Mouse (Mus musculus) myocyte (in vitro differentiated cells): Measurements from ENCODE around the gene Sugp2. TPM values are rescaled to one million over a fixed set of nuclear protein-coding genes. Genes with fewer than 3 reads are reported as not detected.

ENCODE experiments used
- H3K27me3 ChIP-seq: one replicate; pipeline ENCODE4 v1.6.1; 2011; ENCODE audit not compliant: control insufficient read depth, insufficient read depth, insufficient read length
- H3K36me3 ChIP-seq: one replicate; pipeline ENCODE4 v1.6.1; 2011; ENCODE audit not compliant: control insufficient read depth, insufficient read depth
- H3K4me2 ChIP-seq: one replicate; pipeline ENCODE4 v1.6.1; 2011; ENCODE audit warnings: low read depth, control low read depth
- H3K4me3 ChIP-seq: one replicate; pipeline ENCODE4 v1.5.1; 2011; ENCODE audit warnings: mild to moderate bottlenecking, control low read depth, moderate library complexity
- H3K79me2 ChIP-seq: one replicate; pipeline ENCODE4 v1.6.1; 2011; ENCODE audit not compliant: control insufficient read depth, insufficient read depth
- H3ac ChIP-seq: one replicate; pipeline ENCODE4 v1.6.1; 2011; ENCODE audit not compliant: control insufficient read depth, insufficient read length
- CEBPB ChIP-seq: IDR thresholded peaks from 2 replicates; pipeline ENCODE4 v1.6.1; 2011; ENCODE audit warnings: mild to moderate bottlenecking, moderate library complexity; ENCODE audit not compliant: poor library complexity, insufficient read depth, severe bottlenecking
- E2F4 ChIP-seq: IDR thresholded peaks from one replicate; pipeline ENCODE4 v1.6.1; 2011; ENCODE audit warnings: mild to moderate bottlenecking, control low read depth, moderate library complexity; ENCODE audit not compliant: insufficient read depth
- MAX ChIP-seq: IDR thresholded peaks from one replicate; pipeline ENCODE4 v1.6.1; 2011; ENCODE audit warnings: low read depth, mild to moderate bottlenecking, control low read depth
- MYOD1 ChIP-seq, 3 experiments: IDR thresholded peaks; one replicate each; pipeline ENCODE4 v1.6.1; 2011; ENCODE audit warnings: control low read depth in 2 of 3, low read depth in 2 of 3, mild to moderate bottlenecking in 2 of 3, moderate library complexity in 1 of 3; ENCODE audit not compliant: insufficient read length in 2 of 3, control insufficient read depth in 1 of 3
- MYOG ChIP-seq, 3 experiments: IDR thresholded peaks; one replicate each; pipeline ENCODE4 v1.6.1; 2011; ENCODE audit warnings: control low read depth in 2 of 3, low read depth in 2 of 3, mild to moderate bottlenecking in 2 of 3; ENCODE audit not compliant: insufficient read length in 2 of 3, control insufficient read depth in 1 of 3, insufficient read depth in 1 of 3
- POLR2A ChIP-seq: IDR thresholded peaks from one replicate; pipeline ENCODE4 v1.6.1; 2011; ENCODE audit warnings: low read depth, mild to moderate bottlenecking, control low read depth, moderate library complexity; ENCODE audit not compliant: insufficient read length
- POLR2AphosphoS2 ChIP-seq: IDR thresholded peaks from one replicate; pipeline ENCODE4 v1.6.1; 2011; ENCODE audit warnings: low read depth, control low read depth; ENCODE audit not compliant: insufficient read length
- REST ChIP-seq: IDR thresholded peaks from one replicate; pipeline ENCODE4 v1.6.1; 2011; ENCODE audit warnings: mild to moderate bottlenecking, control low read depth, moderate library complexity; ENCODE audit not compliant: insufficient read depth, insufficient read length
- SRF ChIP-seq: IDR thresholded peaks from one replicate; pipeline ENCODE4 v1.6.1; 2011; ENCODE audit warnings: low read depth; ENCODE audit not compliant: control insufficient read depth, insufficient read length
- TCF12 ChIP-seq: IDR thresholded peaks from one replicate; pipeline ENCODE4 v1.6.1; 2011; ENCODE audit warnings: mild to moderate bottlenecking, control low read depth; ENCODE audit not compliant: poor library complexity, insufficient read depth, severe bottlenecking
- TCF3 ChIP-seq: IDR thresholded peaks from one replicate; pipeline ENCODE4 v1.6.1; 2011; ENCODE audit warnings: low read depth, control low read depth; ENCODE audit not compliant: insufficient read length
- USF1 ChIP-seq: IDR thresholded peaks from one replicate; pipeline ENCODE4 v1.6.1; 2011; ENCODE audit warnings: low read depth, mild to moderate bottlenecking, control low read depth, moderate library complexity
- polyA plus RNA-seq: library from polyadenylated mRNA; unstranded; fragments of >200 nt; fragmentation: generic; extraction: Trizol; gene quantifications from one replicate; pipeline ENCODE4 v1.2.1, GENCODE M21; 2012; ENCODE audit warnings: missing spikeins

Gene Sugp2
- polyA plus RNA-seq, 1 experiment, result 15.4 TPM

- H3K4me3 ChIP-seq, result no peak overlapping the region
- H3K4me2 ChIP-seq, result no peak overlapping the region
- H3K27me3 ChIP-seq, result no peaks in the 10 kb centered on the region
- H3K79me2 ChIP-seq, result no peaks in the 10 kb centered on the region
- no peaks in the 10 kb centered on the region for H3K36me3 ChIP-seq
- no peak for TF ChIP-seq POLR2A
- TF ChIP-seq USF1, result no peak
- TF ChIP-seq MYOG (IDR thresholded peaks at IDR 0.05; ENCODE audit: control insufficient read depth in 1 of 3, insufficient read depth in 1 of 3, insufficient read length in 2 of 3, low read depth in 2 of 3), result no peak
- no peak for TF ChIP-seq TCF3
- no peak for TF ChIP-seq REST
- no peak for TF ChIP-seq MYOD1 (IDR thresholded peaks at IDR 0.05; ENCODE audit: control insufficient read depth in 1 of 3, insufficient read length in 2 of 3, low read depth in 2 of 3)
- no peak for TF ChIP-seq E2F4
- no peak for TF ChIP-seq CEBPB
- no peak for TF ChIP-seq SRF
- TF ChIP-seq POLR2AphosphoS2, result no peak
- no peak for TF ChIP-seq TCF12
- TF ChIP-seq MAX, result no peak
- no peak overlapping the region for H3ac ChIP-seq
These were observed 42.5 kb downstream of the Sugp2 start for GRCm38 (mm10) chr8:70276476-70276875.

- no peak overlapping the region for H3K4me3 ChIP-seq
- H3K4me2 ChIP-seq, result peak overlapping the region; percentile 18
- H3ac ChIP-seq, result no peak overlapping the region
- H3K79me2 ChIP-seq, result no peaks in the 10 kb centered on the region
- H3K36me3 ChIP-seq, result no peaks in the 10 kb centered on the region
- H3K27me3 ChIP-seq, result no peaks in the 10 kb centered on the region
- TF ChIP-seq TCF12 (no peak), POLR2AphosphoS2 (no peak), SRF (no peak)
These were observed 44.1 kb downstream of the Sugp2 start for GRCm38 (mm10) chr8:70278175-70278574.

- H3K27me3 ChIP-seq, result no peaks in the 10 kb centered on the region
- H3K4me3 ChIP-seq, result no peak overlapping the region
- H3K79me2 ChIP-seq, result peaks cover 8% of the 10 kb centered on the region
- H3K4me2 ChIP-seq, result no peak overlapping the region
- H3K36me3 ChIP-seq, result no peaks in the 10 kb centered on the region
- no peak overlapping the region for H3ac ChIP-seq
- TF ChIP-seq MYOG (IDR thresholded peaks at IDR 0.05; ENCODE audit: control insufficient read depth in 1 of 3, insufficient read depth in 1 of 3, insufficient read length in 2 of 3, low read depth in 2 of 3) (no peak), TCF3 (no peak)
These were observed 45.2 kb downstream of the Sugp2 start for GRCm38 (mm10) chr8:70279266-70279665.

- Histone ChIP-seq H3K4me3 (no peak overlapping the region), H3K27me3 (no peaks in the 10 kb centered on the region), H3K36me3 (no peaks in the 10 kb centered on the region), H3ac (no peak overlapping the region), H3K4me2 (no peak overlapping the region), H3K79me2 (peaks cover 9% of the 10 kb centered on the region)
- TF ChIP-seq POLR2A, result no peak
- no peak for TF ChIP-seq SRF
- TF ChIP-seq MAX, result no peak
- TF ChIP-seq TCF12, result no peak
- TF ChIP-seq REST, result no peak
- TF ChIP-seq USF1, result no peak
- no peak for TF ChIP-seq MYOD1 (IDR thresholded peaks at IDR 0.05; ENCODE audit: control insufficient read depth in 1 of 3, insufficient read length in 2 of 3, low read depth in 2 of 3)
- no peak for TF ChIP-seq CEBPB
- no peak for TF ChIP-seq TCF3
- no peak for TF ChIP-seq MYOG (IDR thresholded peaks at IDR 0.05; ENCODE audit: control insufficient read depth in 1 of 3, insufficient read depth in 1 of 3, insufficient read length in 2 of 3, low read depth in 2 of 3)
- TF ChIP-seq E2F4, result no peak
- no peak for TF ChIP-seq POLR2AphosphoS2
These were observed 47.0 kb downstream of the Sugp2 start for GRCm38 (mm10) chr8:70281001-70281400.

GRCm38 (mm10) chr8:70282603-70283135, 48.6 kb downstream of the Sugp2 start, which contains the start of gene Homer3:
Gene Homer3 (plus strand): TSS chr8:70282827.
- H3K4me3 ChIP-seq, result peak within 1 kb of the TSS; percentile 69
- TF ChIP-seq POLR2A, result peak; percentile 89
- TF ChIP-seq REST, result no peak
- TF ChIP-seq TCF12, result no peak
- no peak for TF ChIP-seq MYOG (IDR thresholded peaks at IDR 0.05; ENCODE audit: control insufficient read depth in 1 of 3, insufficient read depth in 1 of 3, insufficient read length in 2 of 3, low read depth in 2 of 3)
- peak; percentile 77 for TF ChIP-seq POLR2AphosphoS2
- no peak for TF ChIP-seq MAX
- no peak for TF ChIP-seq TCF3
- H3K36me3 ChIP-seq, result peaks cover 7% of the 10 kb centered on the region
- H3ac ChIP-seq, result peak within 1 kb of the TSS; percentile 74
- peaks cover 9% of the 10 kb centered on the region for H3K79me2 ChIP-seq
- peak within 1 kb of the TSS; percentile 90 for H3K4me2 ChIP-seq
- H3K27me3 ChIP-seq, result no peaks in the 10 kb centered on the region
